Mouse (Mus musculus) midbrain, embryonic 10.5 days (tissue): ENCODE results near the gene Olfr191. TPM values are rescaled to one million over a fixed set of nuclear protein-coding genes. Genes with fewer than 3 reads are reported as not detected.
"Not testable (repeated sequence)": the region's sequence is repeated elsewhere in the genome, so short reads cannot be mapped to it uniquely, and the experiment has no call there.

Experiments used
- DNase-seq: peaks from one replicate; pipeline ENCODE4 v3.0.0-alpha.2; 2017; ENCODE audit warnings: low spot score
- H3K27ac ChIP-seq: fragments of 300-500 bp; sonication (generic); replicated peaks from 2 replicates; pipeline ENCODE4 v1.5.1; 2016; ENCODE audit warnings: mild to moderate bottlenecking
- H3K27me3 ChIP-seq: fragments of 300-500 bp; sonication (generic); 2 replicates; pipeline ENCODE4 v1.6.1; 2016; ENCODE audit warnings: low read depth, mild to moderate bottlenecking; ENCODE audit not compliant: poor library complexity, severe bottlenecking
- H3K36me3 ChIP-seq: fragments of 300-500 bp; sonication (generic); 2 replicates; pipeline ENCODE4 v1.6.1; 2016; ENCODE audit warnings: mild to moderate bottlenecking, moderate library complexity
- H3K4me1 ChIP-seq: fragments of 300-500 bp; sonication (generic); 2 replicates; pipeline ENCODE4 v1.6.1; 2016
- H3K4me3 ChIP-seq: fragments of 300-500 bp; sonication (generic); 2 replicates; pipeline ENCODE4 v1.5.1; 2016; ENCODE audit warnings: mild to moderate bottlenecking, moderate library complexity
- H3K9me3 ChIP-seq: fragments of 300-500 bp; sonication (generic); replicated peaks from 2 replicates; pipeline ENCODE4 v1.6.1; 2016; ENCODE audit warnings: mild to moderate bottlenecking
- WGBS: fragments of 180-500 bp; shearing (Covaris S2); methylation state at CpG from one replicate; pipeline ENCODE4 v1.1.7; 2016; 5-methylcytosine and 5-hydroxymethylcytosine counted together
- polyA plus RNA-seq: library from polyadenylated mRNA; unstranded; fragments of >200 nt; fragmentation: Nextera tagmentation; extraction: Ambion mirVana; gene quantifications from 2 replicates; pipeline ENCODE4 v1.2.1, GENCODE M21; 2016

Gene Olfr191
- not detected in 2 replicates for polyA plus RNA-seq

- not testable (repeated sequence) for H3K9me3 ChIP-seq, DNase-seq, H3K4me1 ChIP-seq, H3K36me3 ChIP-seq, H3K4me3 ChIP-seq, H3K27ac ChIP-seq, H3K27me3 ChIP-seq
- 62% methylated on average over 1 of the region's 1 CpGs for WGBS
Observed at GRCm38 (mm10) chr16:59089722-59090121, at the start of gene Olfr191. Gene Olfr191 (minus strand): TSS chr16:59089822.

- Histone ChIP-seq H3K4me3 (no peak overlapping the region), H3K4me1 (no peaks in the 10 kb centered on the region), H3K27me3 (no peaks in the 10 kb centered on the region), H3K36me3 (no peaks in the 10 kb centered on the region), H3K9me3 (peaks cover 13% of the 10 kb centered on the region; the same call in 1 of the 2 replicates), H3K27ac (no peak overlapping the region)
- DNase-seq: no peak
- 93% methylated on average over 1 of the region's 1 CpGs for WGBS
Observed at GRCm38 (mm10) chr16:59130740-59131139, 41.1 kb upstream of the Olfr191 start.

- Histone ChIP-seq H3K27ac (no peak within 1 kb of the TSS), H3K27me3 (no peaks in the 10 kb centered on the region), H3K4me3 (no peak within 1 kb of the TSS), H3K36me3 (no peaks in the 10 kb centered on the region), H3K4me1 (no peaks in the 10 kb centered on the region), H3K9me3 (no peaks in the 10 kb centered on the region)
- no peak for DNase-seq
Observed at GRCm38 (mm10) chr16:59120969-59121368, 31.3 kb upstream of the Olfr191 start, which contains the start of gene Olfr194. Gene Olfr194 (minus strand): TSS chr16:59121069.

GRCm38 (mm10) chr16:59111781-59112180 is 22.2 kb upstream of the Olfr191 start, which contains the start of gene Olfr193:
Gene Olfr193 (minus strand): TSS chr16:59111881.
- Histone ChIP-seq H3K27ac (no peak within 1 kb of the TSS), H3K4me3 (no peak within 1 kb of the TSS), H3K4me1 (no peaks in the 10 kb centered on the region), H3K36me3 (no peaks in the 10 kb centered on the region), H3K27me3 (no peaks in the 10 kb centered on the region), H3K9me3 (no peaks in the 10 kb centered on the region)
- 89% methylated on average over 1 of the region's 1 CpGs for WGBS
- DNase-seq: no peak

GRCm38 (mm10) chr16:59108522-59108921 is 18.9 kb upstream of the Olfr191 start:
- not testable (repeated sequence) for H3K9me3 ChIP-seq, H3K36me3 ChIP-seq, H3K4me1 ChIP-seq, DNase-seq, H3K4me3 ChIP-seq, H3K27me3 ChIP-seq, H3K27ac ChIP-seq
- WGBS: 80% methylated on average over 5 of the region's 5 CpGs

GRCm38 (mm10) chr16:59105312-59105711 is 15.7 kb upstream of the Olfr191 start:
- DNase-seq: no peak
- Histone ChIP-seq H3K4me3 (no peak overlapping the region), H3K9me3 (no peaks in the 10 kb centered on the region), H3K27me3 (no peaks in the 10 kb centered on the region), H3K4me1 (no peaks in the 10 kb centered on the region), H3K36me3 (no peaks in the 10 kb centered on the region), H3K27ac (no peak overlapping the region)
- WGBS: 86% methylated on average over 2 of the region's 2 CpGs

- WGBS: 84% methylated on average over 2 of the region's 2 CpGs
- H3K27ac ChIP-seq, DNase-seq, H3K9me3 ChIP-seq, H3K27me3 ChIP-seq, H3K4me1 ChIP-seq, H3K36me3 ChIP-seq, H3K4me3 ChIP-seq: not testable (repeated sequence)
Observed at GRCm38 (mm10) chr16:59081113-59081512, 8.5 kb downstream of the Olfr191 start.

GRCm38 (mm10) chr16:59077905-59078304 is 11.7 kb downstream of the Olfr191 start, which contains the start of gene Olfr190:
Gene Olfr190 (minus strand): TSS chr16:59078005.
- H3K27ac ChIP-seq: no peak within 1 kb of the TSS
- no peak for DNase-seq
- 88% methylated on average over 5 of the region's 5 CpGs for WGBS

GRCm38 (mm10) chr16:59073520-59073919 is 16.1 kb downstream of the Olfr191 start:
- Histone ChIP-seq H3K36me3 (no peaks in the 10 kb centered on the region), H3K9me3 (no peaks in the 10 kb centered on the region), H3K27ac (no peak overlapping the region), H3K4me1 (no peaks in the 10 kb centered on the region), H3K4me3 (no peak overlapping the region), H3K27me3 (no peaks in the 10 kb centered on the region)
- DNase-seq: no peak
- 93% methylated on average over 1 of the region's 1 CpGs for WGBS

More at GRCm38 (mm10) chr16:59077905-59078304, 11.7 kb downstream of the Olfr191 start, which contains the start of gene Olfr190:
- no peak within 1 kb of the TSS for H3K4me3 ChIP-seq
- no peaks in the 10 kb centered on the region for H3K4me1 ChIP-seq
- no peaks in the 10 kb centered on the region for H3K36me3 ChIP-seq
- no peaks in the 10 kb centered on the region for H3K9me3 ChIP-seq
- H3K27me3 ChIP-seq: no peaks in the 10 kb centered on the region

GRCm38 (mm10) chr16:59071755-59072154 is 17.9 kb downstream of the Olfr191 start:
- H3K27me3 ChIP-seq: no peaks in the 10 kb centered on the region
- DNase-seq: no peak
- no peak overlapping the region for H3K27ac ChIP-seq
- no peaks in the 10 kb centered on the region for H3K4me1 ChIP-seq
- H3K36me3 ChIP-seq: no peaks in the 10 kb centered on the region
- no peak overlapping the region for H3K4me3 ChIP-seq
- no peaks in the 10 kb centered on the region for H3K9me3 ChIP-seq

GRCm38 (mm10) chr16:59062411-59062810 is 27.2 kb downstream of the Olfr191 start:
- not testable (repeated sequence) for H3K9me3 ChIP-seq, H3K27ac ChIP-seq, DNase-seq, H3K4me3 ChIP-seq, H3K27me3 ChIP-seq, H3K36me3 ChIP-seq, H3K4me1 ChIP-seq
- WGBS: 77% methylated on average over 3 of the region's 3 CpGs

GRCm38 (mm10) chr16:59049286-59049685 is 40.3 kb downstream of the Olfr191 start:
- WGBS: 96% methylated on average over 2 of the region's 2 CpGs
- not testable (repeated sequence) for H3K27me3 ChIP-seq

GRCm38 (mm10) chr16:59048860-59049259 is 40.8 kb downstream of the Olfr191 start:
- 81% methylated on average over 1 of the region's 1 CpGs for WGBS
- no peak for DNase-seq
- Histone ChIP-seq H3K4me3 (no peak overlapping the region), H3K27me3 (no peaks in the 10 kb centered on the region), H3K36me3 (no peaks in the 10 kb centered on the region), H3K4me1 (no peaks in the 10 kb centered on the region), H3K27ac (no peak overlapping the region), H3K9me3 (no peaks in the 10 kb centered on the region)

More at GRCm38 (mm10) chr16:59049286-59049685, 40.3 kb downstream of the Olfr191 start:
- H3K27ac ChIP-seq, DNase-seq, H3K4me3 ChIP-seq, H3K36me3 ChIP-seq, H3K9me3 ChIP-seq, H3K4me1 ChIP-seq: not testable (repeated sequence)

GRCm38 (mm10) chr16:59047579-59047978 is 42.0 kb downstream of the Olfr191 start:
- 76% methylated on average over 4 of the region's 4 CpGs for WGBS
- no peaks in the 10 kb centered on the region for H3K9me3 ChIP-seq
- H3K4me3 ChIP-seq: no peak overlapping the region

More at GRCm38 (mm10) chr16:59047579-59047978, 42.0 kb downstream of the Olfr191 start:
- Histone ChIP-seq H3K27ac (no peak overlapping the region), H3K36me3 (no peaks in the 10 kb centered on the region), H3K4me1 (no peaks in the 10 kb centered on the region), H3K27me3 (no peaks in the 10 kb centered on the region)
- no peak for DNase-seq
